Mouse (Mus musculus) erythroblast, embryonic 14.5 days (primary cell): ENCODE measurements around the gene Rnf187.

ENCODE experiments used
- GATA1 ChIP-seq: IDR thresholded peaks from 2 replicates; pipeline ENCODE4 v1.6.1; 2012; ENCODE audit warnings: low read length, inconsistent platforms, mixed read lengths
- TAL1 ChIP-seq: IDR thresholded peaks from 3 replicates; pipeline ENCODE4 v1.6.1; 2012; ENCODE audit warnings: low read length, inconsistent platforms, mixed read lengths

GRCm38 (mm10) chr11:58944136-58944535 is 5.4 kb upstream of the Rnf187 start:
- TF ChIP-seq GATA1 (no peak), TAL1 (no peak)
